Mouse (Mus musculus) adrenal gland, adult 2 months (tissue): ENCODE results near the gene Mrpl21. TPM values are rescaled to one million over a fixed set of nuclear protein-coding genes. Genes with fewer than 3 reads are reported as not detected.

Source experiments
- DNase-seq: peaks from one replicate; pipeline ENCODE4 v3.0.0; 2021
- polyA plus RNA-seq: library from polyadenylated mRNA; depleted of rRNA; stranded (reverse); fragments of >200 nt; gene quantifications from 2 replicates; pipeline ENCODE4 v1.2.3, GENCODE M21; 2012
- total RNA-seq, 2 experiments: library from RNA; stranded (reverse); gene quantifications; 2 replicates each; pipeline ENCODE4 v1.2.3; 2021

Mrpl21 gene
- total and polyA plus RNA-seq, 3 experiments: 65.9 to 74.6 (median 70.0) TPM

DNA sequence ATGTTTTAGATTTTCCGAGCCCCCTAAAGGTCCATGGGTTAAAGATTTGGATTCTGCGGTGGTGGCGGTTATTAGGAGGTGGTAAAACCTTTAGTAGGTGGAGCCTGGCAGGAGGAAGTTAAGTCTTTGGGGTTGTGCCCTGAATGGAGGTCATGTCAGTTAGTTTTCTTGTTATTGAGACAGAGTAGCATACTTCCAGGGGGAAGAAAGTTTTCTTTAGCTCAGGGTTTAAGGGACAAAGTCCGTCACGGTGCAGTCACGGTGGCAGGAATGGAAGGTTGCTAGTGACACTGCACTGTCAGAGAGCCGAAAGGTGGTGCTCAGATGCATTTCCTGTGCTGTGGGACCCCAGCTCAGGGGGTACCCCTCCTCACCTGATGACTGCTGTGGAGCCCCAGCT, 15.1 kb downstream of the Mrpl21 start:
- DNase-seq: no peak

DNA sequence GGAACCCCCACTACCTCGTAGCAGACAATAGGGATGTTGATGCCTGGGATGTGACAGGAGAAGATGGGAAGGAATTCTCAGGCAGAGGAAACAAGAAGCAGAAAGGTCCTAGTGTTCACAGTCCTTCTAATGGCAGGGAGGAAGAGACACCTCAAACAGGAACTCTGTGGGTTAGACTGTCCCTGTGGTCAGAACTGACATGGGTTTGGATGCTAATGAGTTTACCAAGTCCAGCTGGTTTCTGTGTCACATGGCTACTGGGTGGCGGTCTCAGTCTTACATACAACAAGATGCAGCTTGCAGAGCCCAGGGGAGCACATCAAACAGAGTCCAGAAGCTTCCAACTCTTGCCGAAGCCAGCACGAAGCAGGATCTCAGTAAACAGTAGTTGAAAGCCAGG, 21.3 kb downstream of the Mrpl21 start:
- DNase-seq: no peak

DNA sequence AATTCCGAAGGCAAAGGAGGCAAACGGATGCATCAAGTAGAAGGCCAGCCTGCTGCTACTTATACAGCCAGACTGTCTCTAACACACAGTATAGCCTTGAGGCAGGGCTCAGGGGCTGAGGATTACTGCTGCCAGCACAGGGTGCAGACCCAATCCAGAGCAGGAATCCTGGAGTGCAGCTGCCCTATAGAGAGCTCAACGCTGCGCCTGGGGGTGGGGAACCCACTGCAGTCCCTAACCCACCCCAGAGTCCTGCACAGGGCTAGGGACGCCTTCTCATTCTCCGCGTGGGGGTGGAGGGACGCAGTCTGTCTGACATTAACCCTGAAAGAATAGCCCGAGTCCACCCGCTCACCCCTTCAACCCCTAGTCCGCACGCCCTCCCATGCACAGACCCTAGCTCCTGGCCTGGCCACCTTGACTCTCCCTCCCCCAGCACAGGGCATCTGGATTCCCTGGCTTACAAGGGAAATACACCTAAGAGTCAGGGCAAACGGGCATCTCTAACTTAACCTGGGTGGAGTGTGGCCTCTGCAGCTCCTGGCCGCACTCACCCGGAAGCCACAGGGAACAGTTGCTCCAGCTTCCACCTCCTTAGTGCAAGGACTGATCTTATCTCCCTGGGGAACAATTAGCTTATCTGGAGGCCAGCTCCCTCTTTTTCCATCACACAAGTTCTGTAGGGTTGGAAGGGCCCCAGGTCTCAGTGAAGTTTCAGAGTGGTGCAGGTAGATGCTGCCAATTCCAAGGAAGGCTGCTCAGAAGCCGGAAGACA, 24.7 kb downstream of the Mrpl21 start:
- no peak for DNase-seq

DNA sequence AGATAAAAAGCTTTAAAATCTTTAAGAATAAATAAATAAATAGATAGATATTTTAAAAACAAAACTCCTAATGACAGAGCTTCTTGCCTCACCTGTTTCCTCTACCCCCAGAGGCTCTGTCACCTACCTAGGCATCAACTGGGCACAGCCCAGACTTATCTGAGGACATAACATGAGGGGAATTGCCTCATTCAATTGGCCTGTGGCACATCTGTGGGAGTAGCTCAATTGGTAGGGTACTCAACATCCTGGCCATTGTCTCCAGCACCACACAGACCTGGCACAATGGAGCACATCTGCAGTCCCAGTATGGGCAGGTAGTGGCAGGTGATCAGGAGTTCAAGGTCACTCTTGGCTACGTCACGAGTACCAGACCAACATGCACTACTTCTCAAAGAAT, 36.6 kb downstream of the Mrpl21 start:
- DNase-seq: no peak

DNA sequence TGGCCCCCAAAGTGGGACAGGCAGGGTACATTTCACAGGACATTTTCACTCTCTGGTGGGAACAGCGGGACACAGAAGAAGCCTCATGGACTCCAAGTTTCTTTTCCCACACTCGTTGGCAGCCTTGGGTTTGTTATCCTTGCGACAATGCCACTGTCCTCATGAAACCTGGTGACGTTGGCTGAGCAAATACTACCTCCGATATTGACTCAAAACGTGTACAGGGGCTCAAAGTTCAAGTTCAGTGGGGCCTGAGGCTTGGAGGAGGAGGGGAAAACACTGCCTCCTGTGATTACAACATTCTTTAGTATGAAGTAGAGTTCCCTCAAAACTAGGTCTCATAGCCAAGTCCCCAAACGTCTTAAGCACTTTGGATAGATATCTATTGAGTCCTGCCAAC, 37.4 kb downstream of the Mrpl21 start:
- DNase-seq: peak; percentile 34

DNA sequence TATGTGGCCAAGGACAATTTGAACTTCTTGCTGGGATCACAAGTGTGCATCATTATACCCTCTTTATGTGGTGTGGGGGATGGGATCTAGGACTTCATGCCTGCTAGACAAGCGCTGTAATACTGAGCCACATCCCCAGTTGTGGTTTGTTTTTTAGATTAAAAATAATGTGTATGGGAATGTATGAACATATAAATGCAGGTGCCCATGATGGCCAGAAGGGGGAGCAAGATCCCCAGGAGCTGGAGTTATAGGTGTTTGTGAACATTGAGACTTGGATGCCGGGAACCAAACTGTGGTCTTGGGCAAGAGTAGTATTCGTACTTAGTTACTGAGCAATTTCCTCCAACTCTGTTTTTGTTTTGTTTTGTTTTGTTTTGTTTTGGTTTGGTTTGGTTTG, 38.1 kb downstream of the Mrpl21 start:
- peak; percentile 31 for DNase-seq

DNA sequence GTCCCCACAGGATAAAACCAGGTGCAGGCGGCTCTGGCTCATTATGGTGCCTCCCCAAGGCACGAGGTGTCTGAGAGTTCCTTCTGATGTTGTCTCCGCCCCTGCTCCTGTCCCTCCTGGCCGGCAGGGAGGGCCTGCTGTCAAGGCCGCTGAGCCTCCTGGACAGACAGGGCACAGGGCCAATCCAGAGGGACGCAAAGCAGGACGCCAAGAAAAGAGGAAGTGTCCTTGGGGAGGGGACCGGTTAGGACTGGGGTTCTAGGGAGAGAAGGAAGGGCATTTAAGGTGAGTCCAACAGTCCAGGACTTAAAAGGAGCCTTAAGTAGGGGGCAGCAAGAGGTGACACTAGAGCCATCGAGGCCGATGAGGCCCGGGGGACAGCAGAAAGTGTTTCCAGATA, 38.9 kb downstream of the Mrpl21 start:
- peak; percentile 92 for DNase-seq

DNA sequence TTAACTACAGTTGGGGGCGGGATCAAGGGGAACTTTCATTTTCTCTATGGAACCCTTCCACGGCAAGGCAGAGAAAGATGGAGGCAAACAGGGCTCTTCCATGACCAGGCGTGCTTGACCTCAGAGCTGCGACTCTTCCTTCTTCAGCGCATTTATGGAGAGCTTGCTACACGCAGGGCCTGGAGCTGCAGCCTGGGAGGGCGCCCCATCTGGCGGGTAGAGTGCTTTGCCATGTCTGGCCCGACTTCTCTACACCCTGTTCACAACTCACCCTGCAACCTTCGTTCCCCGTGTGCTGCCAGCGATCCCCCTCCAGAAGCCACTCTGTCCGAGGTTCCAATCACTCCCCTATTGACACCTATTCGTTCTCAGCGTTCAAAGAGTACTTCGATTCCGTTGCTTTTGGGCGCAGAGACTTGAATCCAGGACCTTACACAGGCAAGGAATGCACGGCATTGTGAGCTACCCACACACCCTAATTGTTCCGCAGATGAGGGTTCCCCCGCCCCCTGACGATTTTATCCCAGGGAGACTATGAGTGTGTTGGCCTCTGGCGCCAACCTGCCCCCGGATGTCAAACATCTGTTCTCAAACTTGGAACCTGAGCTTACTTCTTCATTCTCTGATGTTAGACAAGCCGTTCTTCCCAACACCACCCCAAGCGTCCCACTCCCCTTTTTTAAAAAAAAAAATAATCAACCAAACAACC, 39.7 kb downstream of the Mrpl21 start, which contains the start of gene Cpt1a:
Cpt1a (plus strand) TSS at position 74 of the 709 bp plus-strand sequence.
- DNase-seq: peak; percentile 79

DNA sequence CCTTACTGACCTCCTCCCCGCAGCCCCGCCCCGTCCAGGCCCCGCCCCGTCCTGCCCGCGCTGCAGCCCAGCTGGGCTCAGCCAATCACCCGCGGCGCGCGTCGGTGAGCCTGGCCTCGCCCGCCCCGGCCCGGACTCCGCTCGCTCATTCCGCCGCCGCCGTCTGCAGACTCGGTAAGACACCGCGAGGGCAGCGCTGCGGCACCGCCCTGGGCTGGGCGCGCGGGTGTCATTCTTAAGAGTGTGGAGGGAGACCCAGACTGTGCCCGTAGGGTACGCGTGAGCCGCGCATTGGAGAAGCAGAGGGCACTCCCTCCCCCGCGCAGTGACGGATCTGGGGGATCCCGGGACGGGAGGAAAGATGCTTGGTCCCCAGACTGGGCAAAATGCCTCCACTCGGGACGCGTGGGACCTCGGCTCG, 40.5 kb downstream of the Mrpl21 start:
- DNase-seq: peak; percentile 97

DNA sequence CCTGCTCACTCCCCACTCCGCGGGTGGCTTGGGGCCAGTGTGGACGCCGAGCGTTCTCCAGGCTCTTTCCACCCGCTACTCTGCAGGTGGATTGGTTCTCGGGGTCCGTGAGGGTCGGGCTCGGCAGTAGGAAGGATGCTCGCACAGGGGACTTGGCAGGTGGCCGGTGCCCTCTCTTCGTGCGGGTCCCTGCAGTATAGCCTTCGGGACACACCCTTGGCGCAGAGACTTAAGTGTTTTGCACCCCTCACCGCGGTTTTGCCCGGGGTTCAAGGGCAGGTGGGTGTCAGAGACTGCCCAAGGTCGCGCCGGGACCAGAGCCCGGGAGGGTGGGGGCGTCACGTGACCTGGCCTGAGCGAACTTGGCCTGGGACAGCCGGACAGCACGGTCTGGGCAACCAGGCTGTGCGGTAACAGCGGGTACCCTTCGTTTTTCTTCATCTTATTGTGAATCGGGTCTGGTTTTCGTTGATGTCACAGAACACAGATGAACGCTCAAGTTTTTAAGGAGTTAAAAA, 41.1 kb downstream of the Mrpl21 start:
- peak; percentile 96 for DNase-seq

DNA sequence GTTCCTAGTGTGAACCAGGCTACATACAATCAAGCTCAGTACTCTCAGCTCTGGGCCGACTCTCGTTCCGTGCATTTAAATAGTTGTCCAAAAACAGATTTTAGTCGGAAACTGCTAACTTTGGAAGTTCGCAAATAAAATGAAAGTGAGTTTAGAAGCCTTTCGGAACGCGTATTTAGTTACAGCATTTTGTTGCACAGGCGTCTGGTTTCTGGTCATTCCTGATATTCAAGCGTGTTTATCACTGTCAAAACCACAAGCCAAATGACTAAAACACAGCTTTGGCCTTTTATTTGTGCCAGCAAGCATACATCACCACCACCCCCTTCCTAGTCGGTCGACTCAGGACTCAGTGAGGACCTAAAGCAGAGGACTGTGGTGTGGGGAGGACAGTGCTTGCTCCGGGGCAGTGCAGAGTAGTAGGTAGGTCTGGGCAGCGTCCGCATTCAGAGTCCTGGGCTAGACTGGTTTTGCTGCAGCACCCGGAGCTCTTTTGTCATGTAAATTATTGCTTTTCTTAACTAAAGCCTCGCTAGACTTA, 41.6 kb downstream of the Mrpl21 start:
- peak; percentile 81 for DNase-seq

DNA sequence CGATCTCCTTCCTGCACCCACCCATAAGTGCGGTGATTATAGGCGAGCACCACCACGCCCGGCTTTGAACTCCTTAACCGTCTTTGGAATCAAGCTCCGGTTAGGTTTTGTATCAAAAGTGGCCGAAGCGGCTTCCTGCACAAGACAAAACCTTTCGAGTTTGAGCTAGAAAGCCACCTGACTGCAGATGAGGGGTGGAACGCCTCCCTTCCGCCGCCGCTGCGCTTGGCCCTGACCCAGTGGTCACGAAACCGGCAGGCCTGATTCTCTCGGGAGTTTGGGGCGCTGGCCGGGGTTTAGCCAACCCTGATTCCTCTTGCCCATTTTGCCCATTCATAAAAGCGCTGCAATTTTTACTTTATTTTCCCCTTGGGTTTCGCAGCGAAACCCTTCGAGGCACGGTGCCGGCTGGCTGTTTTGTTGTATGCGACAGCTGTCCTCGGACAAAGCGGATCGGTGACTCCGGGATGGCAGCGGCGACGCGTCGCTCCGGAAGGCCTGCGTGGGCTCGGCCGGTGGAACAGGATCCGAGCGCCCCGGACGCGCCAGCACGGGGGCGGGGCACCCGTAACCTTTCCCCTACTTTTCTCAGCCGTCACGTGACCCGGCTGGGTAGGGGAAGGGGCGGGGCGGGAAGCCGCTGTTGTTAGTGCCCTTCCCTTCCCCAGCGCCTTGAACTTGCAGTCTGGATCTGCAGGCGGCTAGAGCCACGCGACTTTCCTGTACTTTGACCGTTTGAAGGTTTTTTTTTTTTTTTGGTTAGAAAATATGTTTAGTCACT, 42.4 kb downstream of the Mrpl21 start:
- DNase-seq: peak; percentile 97

DNA sequence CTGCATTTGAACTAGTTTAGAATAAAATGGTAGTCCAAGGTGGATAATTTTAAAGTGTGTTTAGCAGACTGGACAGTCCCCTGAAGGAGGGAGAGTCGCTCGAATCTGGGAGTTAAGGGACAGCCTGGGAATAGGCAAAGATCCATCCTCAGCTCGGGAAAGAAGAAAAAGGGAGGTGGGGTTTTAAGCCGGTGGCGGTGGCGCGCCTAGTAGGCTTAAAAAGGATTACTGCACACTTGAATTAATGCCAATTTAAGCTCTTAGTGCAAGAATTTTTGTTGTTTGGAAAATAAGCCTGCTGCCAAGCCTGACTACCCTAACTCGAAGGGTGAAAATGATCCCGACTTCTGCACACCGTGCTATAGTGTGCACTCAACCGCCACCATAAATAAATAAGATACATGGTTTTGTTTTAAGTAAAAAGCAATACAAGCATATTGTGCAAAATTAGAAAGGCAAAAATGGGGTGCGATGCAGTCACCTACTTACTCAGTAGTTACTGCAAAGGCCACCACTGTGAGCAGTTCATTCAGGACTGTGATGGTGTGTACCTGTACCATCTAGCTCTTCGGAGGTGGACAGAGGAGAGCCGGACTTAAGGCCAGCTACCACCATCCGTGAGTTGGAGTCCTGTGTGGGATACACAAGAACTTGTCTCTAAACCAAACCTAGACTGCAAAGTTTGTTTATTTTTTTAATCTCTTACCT, 43.2 kb downstream of the Mrpl21 start:
- peak; percentile 38 for DNase-seq

DNA sequence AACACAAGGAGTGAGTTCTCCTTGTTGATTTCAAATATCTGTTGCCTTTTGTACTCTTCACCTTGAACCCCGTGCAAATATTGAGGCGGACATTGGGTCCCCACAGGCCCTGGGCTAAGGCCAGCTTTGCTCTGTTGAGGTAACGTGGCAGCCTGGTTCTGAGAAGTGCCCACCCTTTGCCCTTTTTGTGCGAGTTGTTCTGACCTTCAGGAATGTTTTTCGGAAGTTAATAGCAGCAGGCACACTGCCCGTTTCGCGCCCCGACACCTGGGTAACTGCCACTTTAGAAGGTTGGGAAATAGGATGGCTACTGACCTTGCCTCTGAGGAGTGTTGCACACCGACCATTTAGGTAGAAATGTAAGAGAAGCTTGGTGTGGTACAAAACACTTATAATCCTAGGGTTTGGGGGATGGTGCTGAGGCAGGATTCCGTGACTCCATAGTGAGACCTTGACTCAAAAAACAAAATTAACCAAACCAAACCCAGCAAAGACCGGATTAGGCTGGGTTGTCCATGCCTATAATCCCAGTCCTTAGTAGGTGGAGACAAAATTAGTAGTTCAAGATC, 43.9 kb downstream of the Mrpl21 start:
- peak; percentile 50 for DNase-seq

DNA sequence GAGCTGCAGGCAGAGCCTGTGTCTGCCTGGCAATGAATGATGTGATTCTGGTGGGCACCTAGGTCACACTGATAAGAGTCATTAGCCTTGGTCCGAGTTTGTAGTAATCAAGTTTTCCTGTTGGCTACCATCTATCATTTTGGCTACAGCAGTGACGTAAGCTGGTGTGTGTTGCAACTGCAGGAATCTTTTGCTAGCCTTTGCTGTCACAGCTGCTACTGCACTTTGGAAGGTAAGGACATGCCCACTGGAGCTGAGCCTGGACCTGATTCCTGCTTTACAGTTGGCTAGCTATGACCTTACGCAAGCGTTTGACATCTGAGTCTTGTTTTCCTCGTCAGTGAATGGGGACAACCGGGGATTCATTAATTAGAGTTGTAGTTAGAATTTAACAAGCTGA, 50.5 kb downstream of the Mrpl21 start:
- peak; percentile 85 for DNase-seq

DNA sequence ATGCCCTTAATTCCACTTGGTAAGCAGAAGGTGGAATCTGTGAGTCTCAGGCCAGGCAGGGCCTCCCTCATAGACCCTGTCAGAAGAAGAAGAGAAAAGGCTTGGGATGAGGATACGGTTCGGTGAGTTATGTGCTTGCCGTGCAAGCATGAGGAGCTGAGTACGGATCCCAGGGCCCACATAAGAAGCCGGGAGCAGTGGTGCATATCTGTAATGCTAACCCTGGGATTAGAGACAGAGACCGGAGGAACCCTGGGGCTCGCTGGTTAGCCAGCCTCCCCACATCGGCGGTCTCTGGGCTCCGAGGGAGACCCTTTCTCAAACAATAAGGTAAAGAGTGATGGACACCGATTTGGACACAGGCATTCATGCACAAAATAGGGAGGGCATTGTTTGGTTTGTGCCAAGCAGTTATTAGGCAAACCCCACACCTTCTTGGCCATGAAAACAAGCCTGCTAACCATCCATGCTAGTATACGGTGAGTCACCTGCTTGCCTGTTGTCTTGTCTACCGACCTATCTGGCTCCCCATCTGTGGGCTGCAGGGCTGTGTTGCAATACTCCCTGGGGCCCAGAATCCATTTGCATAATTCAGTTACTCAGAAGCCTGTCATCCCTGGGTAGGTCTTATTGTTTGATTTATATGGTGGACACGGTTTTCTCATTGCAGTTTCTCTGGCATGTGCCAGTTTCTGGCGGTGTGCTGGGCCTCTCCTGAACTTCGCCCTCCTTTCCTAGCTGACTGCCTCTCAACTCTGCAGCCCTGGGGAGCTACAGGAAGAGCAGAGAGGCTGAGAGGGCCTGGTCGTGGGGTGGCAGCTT, 51.2 kb downstream of the Mrpl21 start:
- peak; percentile 88 for DNase-seq

DNA sequence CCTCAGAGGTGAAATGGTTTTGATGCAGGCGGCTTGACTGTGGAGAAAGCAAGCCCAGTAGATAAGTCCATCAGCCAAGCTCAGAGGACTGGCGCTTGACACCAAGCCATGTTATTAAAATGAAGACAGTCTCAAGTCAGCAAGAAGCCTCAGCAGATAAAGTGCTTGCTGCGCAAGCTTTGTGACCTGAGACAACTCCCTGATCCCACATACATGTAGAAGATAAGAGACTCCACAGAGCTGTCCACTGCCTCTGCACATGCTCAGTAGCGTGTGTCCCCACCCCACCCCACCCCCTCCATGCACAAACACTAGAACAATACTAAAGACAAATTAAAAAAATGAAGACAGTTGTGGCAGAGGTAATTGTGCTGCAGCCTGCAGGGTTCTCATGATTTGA, 51.8 kb downstream of the Mrpl21 start:
- no peak for DNase-seq

DNA sequence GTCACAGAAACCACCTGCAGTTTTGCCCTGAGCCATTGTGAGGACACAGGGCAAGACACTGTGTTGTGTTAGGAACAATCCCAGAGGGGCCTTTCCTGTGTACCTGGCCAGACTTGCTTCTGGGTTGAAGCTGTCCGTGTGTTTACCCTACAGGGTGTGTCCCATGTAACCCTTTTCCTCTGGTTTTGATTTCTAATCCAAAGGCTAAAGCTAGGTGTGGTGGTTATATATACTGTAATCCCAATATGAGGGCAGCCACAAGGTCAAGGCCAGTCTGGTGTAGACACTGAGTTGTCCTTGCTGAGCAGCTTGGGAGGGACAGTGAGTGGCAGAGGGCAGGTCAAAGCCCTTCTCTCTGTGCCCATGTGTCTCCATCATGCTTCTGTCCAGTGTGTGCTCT, 53.2 kb downstream of the Mrpl21 start:
- DNase-seq: peak; percentile 41

DNA sequence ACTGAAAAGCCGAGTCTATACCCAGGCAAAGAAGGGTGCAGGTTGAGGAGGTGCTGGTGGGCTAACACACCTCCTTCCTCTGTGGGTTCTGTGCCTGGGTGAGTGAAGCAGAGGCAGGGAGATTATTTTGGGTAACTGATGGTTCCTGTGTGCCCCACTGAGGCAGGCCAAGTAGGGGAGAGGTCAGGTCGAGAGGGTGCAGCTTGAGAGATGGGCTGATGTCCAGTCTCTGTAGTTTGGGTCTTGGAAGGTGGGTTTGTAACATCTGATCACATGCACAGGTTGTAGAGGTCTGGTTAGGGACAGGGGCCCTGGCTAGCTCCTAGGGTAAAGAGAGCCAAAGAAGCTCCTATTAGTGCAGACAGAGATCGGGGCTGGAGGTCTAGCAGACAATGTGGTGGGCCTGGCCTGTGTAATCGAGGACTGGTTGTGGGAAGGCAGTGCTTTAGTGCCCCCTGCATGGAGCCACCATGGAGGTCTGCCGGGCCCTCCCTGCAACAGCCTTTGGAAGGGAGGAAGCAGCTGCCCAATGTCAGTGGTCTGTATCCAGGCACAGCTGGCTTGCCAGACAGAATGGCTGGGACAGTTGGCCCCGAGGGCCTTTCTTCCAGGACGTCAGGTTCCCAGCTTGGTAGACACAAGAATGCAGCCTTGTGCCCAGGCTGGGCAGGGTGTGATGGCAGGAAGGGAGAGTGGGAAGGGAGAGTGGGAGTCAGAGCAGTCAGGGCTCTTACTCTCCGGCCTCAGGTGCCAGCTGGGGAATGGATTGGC, 54.0 kb downstream of the Mrpl21 start:
- no peak for DNase-seq
